Mouse (Mus musculus) neural tube, embryonic 11.5 days (tissue): ENCODE results near the gene Mapk10. TPM values are rescaled to one million over a fixed set of nuclear protein-coding genes. Genes with fewer than 3 reads are reported as not detected.

Experiments
- ATAC-seq: fragments of 200-750 bp; cut with Nextera tagmentation; 2 replicates; pipeline ENCODE4 v1.8.0; 2017; ENCODE audit warnings: moderate number of reproducible peaks, mild to moderate bottlenecking, moderate TSS enrichment, moderate library complexity; ENCODE audit not compliant: insufficient read depth, low FRiP score, low TSS enrichment
- DNase-seq: peaks from one replicate; pipeline ENCODE4 v3.0.0-alpha.2; 2015; ENCODE audit warnings: low spot score
- H3K27ac ChIP-seq: fragments of 300-500 bp; sonication (generic); 2 replicates; pipeline ENCODE4 v1.5.1; 2014; ENCODE audit warnings: low read depth, mild to moderate bottlenecking, low read length
- H3K27me3 ChIP-seq: fragments of 300-500 bp; sonication (generic); 2 replicates; pipeline ENCODE4 v1.6.1; 2014; ENCODE audit warnings: mild to moderate bottlenecking, low read length, mixed read lengths; ENCODE audit not compliant: control insufficient read depth, insufficient read depth
- H3K36me3 ChIP-seq: fragments of 300-500 bp; sonication (generic); 2 replicates; pipeline ENCODE4 v1.6.1; 2014; ENCODE audit warnings: mild to moderate bottlenecking, low read length, moderate library complexity, mixed read lengths; ENCODE audit not compliant: control insufficient read depth, insufficient read depth
- H3K4me1 ChIP-seq: fragments of 300-500 bp; sonication (generic); 2 replicates; pipeline ENCODE4 v1.6.1; 2014; ENCODE audit warnings: low read length, mixed read lengths; ENCODE audit not compliant: control insufficient read depth, insufficient read depth
- H3K4me2 ChIP-seq: fragments of 300-500 bp; sonication (generic); 2 replicates; pipeline ENCODE4 v1.6.1; 2014; ENCODE audit warnings: low read depth, mild to moderate bottlenecking, moderate library complexity
- H3K4me3 ChIP-seq: fragments of 300-500 bp; sonication (generic); 2 replicates; pipeline ENCODE4 v1.5.1; 2014; ENCODE audit warnings: low read depth, low read length
- H3K9ac ChIP-seq: fragments of 300-500 bp; sonication (generic); 2 replicates; pipeline ENCODE4 v1.6.1; 2014; ENCODE audit warnings: mild to moderate bottlenecking, low read length
- H3K9me3 ChIP-seq: fragments of 300-500 bp; sonication (generic); 2 replicates; pipeline ENCODE4 v1.6.1; 2016; ENCODE audit warnings: low read length; ENCODE audit not compliant: control insufficient read depth
- WGBS: fragments of 180-500 bp; shearing (Covaris S2); extraction: QIAGEN DNeasy Blood & Tissue Kit; methylation state at CpG from one replicate; pipeline ENCODE4 v1.1.7; 2014; 5-methylcytosine and 5-hydroxymethylcytosine counted together
- polyA plus RNA-seq: library from polyadenylated mRNA; unstranded; fragments of >200 nt; fragmentation: Nextera tagmentation; extraction: Ambion mirVana; gene quantifications from 2 replicates; pipeline ENCODE4 v1.2.1, GENCODE M21; 2014

Mapk10 gene
- polyA plus RNA-seq, 1 experiment from 2014 or later = 46.3 TPM

- WGBS = 76% methylated on average over 5 of the region's 5 CpGs
Observed at GRCm38 (mm10) chr5:103020127-103020526, 191.0 kb downstream of the Mapk10 start.

GRCm38 (mm10) chr5:103017637-103018036 is 193.5 kb downstream of the Mapk10 start:
- Histone ChIP-seq H3K9me3 (no peaks in the 10 kb centered on the region), H3K27ac (no peak overlapping the region), H3K27me3 (no peaks in the 10 kb centered on the region), H3K36me3 (no peaks in the 10 kb centered on the region), H3K4me3 (no peak overlapping the region), H3K4me2 (no peak overlapping the region), H3K9ac (no peak overlapping the region), H3K4me1 (no peaks in the 10 kb centered on the region)
- DNase-seq (no peak), ATAC-seq (no peak)
- WGBS = 78% methylated on average over 7 of the region's 7 CpGs

More at GRCm38 (mm10) chr5:103020127-103020526, 191.0 kb downstream of the Mapk10 start:
- Histone ChIP-seq H3K4me2 (no peak overlapping the region), H3K4me1 (no peaks in the 10 kb centered on the region), H3K27ac (no peak overlapping the region), H3K27me3 (no peaks in the 10 kb centered on the region), H3K9me3 (no peaks in the 10 kb centered on the region), H3K9ac (no peak overlapping the region), H3K36me3 (no peaks in the 10 kb centered on the region), H3K4me3 (no peak overlapping the region)
- DNase-seq (no peak), ATAC-seq (no peak)

DNA sequence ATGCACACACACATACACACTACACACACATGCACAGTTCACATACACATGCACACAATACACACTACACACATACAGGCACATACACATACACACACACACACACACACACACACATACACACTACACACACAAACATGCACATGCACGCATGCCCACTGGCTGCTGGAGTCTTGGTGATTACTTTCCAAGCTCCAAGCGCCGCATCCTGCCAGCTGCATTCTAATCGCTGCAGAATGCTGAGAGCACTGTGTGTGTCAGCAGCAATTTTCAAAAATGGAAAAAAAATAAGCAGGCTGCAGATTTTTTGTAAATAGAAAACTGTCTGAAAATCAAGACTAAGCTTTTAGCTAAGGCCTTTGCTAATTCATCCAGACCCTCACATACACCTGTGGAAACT is 196.8 kb downstream of the Mapk10 start:
- Histone ChIP-seq H3K4me3 (no peak overlapping the region), H3K4me2 (no peak overlapping the region), H3K27ac (no peak overlapping the region), H3K27me3 (no peaks in the 10 kb centered on the region), H3K9ac (no peak overlapping the region), H3K4me1 (no peaks in the 10 kb centered on the region), H3K36me3 (no peaks in the 10 kb centered on the region), H3K9me3 (no peaks in the 10 kb centered on the region)
- DNase-seq (no peak), ATAC-seq (no peak)
- 95% methylated on average over 4 of the region's 4 CpGs for WGBS

DNA sequence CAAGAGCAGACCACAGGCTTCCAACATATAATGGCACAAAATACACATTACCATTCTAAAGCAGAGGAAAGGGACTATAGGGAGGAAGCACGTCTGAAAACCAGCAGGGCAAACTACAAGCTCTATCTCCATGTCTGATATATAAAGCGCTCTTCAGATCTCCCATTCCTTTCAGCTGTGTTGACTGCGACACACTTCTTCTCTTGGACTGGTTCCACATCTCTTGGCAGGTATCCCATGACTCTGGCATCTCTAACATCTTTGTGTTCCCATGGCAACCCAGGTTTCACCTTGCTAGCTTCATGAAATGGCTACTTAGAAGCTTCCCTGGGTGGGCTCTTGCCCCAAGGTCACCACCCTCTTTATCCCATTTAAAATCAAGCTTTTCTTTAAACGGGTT is 202.2 kb downstream of the Mapk10 start:
- ATAC-seq = no peak
- WGBS = 93% methylated on average over 4 of the region's 4 CpGs
- no peak overlapping the region for H3K9ac ChIP-seq
- H3K27ac ChIP-seq = no peak overlapping the region
- no peaks in the 10 kb centered on the region for H3K9me3 ChIP-seq
- no peak overlapping the region for H3K4me3 ChIP-seq
- no peak overlapping the region for H3K4me2 ChIP-seq
- no peak for DNase-seq
- H3K27me3 ChIP-seq = no peaks in the 10 kb centered on the region
- H3K36me3 ChIP-seq = no peaks in the 10 kb centered on the region
- H3K4me1 ChIP-seq = no peaks in the 10 kb centered on the region

DNA sequence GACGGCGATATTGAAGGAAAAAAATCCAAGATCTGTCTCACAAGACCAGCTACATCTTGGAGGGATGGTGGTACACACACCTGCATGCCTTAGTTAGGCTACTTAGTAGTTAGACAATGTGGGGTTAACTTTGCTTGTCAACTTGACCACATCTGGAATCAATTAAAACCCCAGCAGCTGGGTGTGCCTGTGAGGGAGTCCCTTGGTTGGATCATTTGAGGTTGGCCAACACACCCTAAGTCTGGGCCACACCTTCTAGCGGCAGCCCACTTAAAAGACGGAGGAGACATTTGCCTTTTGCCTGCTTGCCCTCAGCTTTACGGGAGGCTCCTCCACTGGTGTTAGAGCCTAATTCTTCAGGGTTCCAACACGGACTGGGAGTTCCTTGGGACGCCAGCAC is 209.0 kb downstream of the Mapk10 start:
- ATAC-seq (no peak), DNase-seq (no peak)
- Histone ChIP-seq H3K36me3 (no peaks in the 10 kb centered on the region), H3K27me3 (no peaks in the 10 kb centered on the region), H3K9ac (no peak overlapping the region), H3K4me2 (no peak overlapping the region), H3K27ac (no peak overlapping the region), H3K4me3 (no peak overlapping the region), H3K9me3 (no peaks in the 10 kb centered on the region), H3K4me1 (0 out of 2 replicates have a peak, but pooled peaks cover 5% of the 10 kb centered on the region)
- WGBS = 48% methylated on average over 7 of the region's 7 CpGs

- H3K9me3 ChIP-seq = no peaks in the 10 kb centered on the region
- no peak for DNase-seq
- H3K4me3 ChIP-seq = no peak overlapping the region
- H3K4me2 ChIP-seq = no peak overlapping the region
- 88% methylated on average over 6 of the region's 6 CpGs for WGBS
- H3K9ac ChIP-seq = no peak overlapping the region
- no peak overlapping the region for H3K27ac ChIP-seq
- no peak for ATAC-seq
- 0 out of 2 replicates have a peak, but pooled peaks cover 5% of the 10 kb centered on the region for H3K4me1 ChIP-seq
- H3K36me3 ChIP-seq = no peaks in the 10 kb centered on the region
- H3K27me3 ChIP-seq = no peaks in the 10 kb centered on the region
Observed at GRCm38 (mm10) chr5:103000572-103000971, 210.6 kb downstream of the Mapk10 start.

DNA sequence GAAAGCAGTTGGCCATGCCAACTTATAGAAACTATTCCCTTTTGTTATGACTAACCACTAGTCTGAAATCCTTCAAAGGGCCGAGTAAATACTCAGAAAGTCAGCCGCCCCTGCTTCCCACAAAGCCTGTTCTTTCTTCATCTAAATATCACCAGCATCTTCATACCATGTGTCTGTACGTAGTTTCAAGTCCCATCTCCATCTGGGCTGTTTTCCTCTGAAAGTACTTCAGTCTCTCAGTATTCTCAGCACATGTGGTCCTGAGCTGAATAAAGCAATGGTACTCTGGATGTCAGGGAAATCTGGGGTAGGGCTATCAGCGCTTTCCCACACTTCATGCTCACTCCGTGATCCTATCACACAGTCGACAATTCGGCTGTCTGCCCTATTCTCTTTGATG is 212.6 kb downstream of the Mapk10 start:
- Histone ChIP-seq H3K27me3 (no peaks in the 10 kb centered on the region), H3K4me2 (no peak overlapping the region), H3K9ac (no peak overlapping the region), H3K9me3 (no peaks in the 10 kb centered on the region), H3K4me1 (0 out of 2 replicates have a peak, but pooled peaks cover 5% of the 10 kb centered on the region), H3K36me3 (no peaks in the 10 kb centered on the region), H3K4me3 (no peak overlapping the region), H3K27ac (no peak overlapping the region)
- 92% methylated on average over 7 of the region's 7 CpGs for WGBS
- ATAC-seq (no peak), DNase-seq (no peak)

DNA sequence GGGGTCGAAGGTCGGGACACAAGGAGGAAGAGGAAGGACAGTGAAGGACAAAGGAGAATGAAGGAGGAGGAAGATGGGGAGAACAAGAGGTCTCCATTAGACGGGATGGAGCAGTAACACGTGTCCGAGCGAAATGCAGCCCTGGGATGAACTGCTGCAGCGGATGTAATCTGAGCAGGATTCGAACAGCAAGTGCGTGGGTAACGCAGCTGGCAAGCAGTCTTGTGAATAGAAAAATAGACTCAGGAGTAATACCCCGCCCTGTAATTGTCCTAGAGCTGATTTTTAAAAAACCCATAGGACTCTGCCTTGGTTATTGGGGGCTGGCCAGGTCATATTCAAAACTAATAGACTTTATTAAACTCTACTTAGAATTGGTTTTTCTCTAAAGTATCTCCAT is 213.2 kb downstream of the Mapk10 start:
- Histone ChIP-seq H3K36me3 (no peaks in the 10 kb centered on the region), H3K4me1 (0 out of 2 replicates have a peak, but pooled peaks cover 5% of the 10 kb centered on the region), H3K4me2 (no peak overlapping the region), H3K27me3 (no peaks in the 10 kb centered on the region), H3K9me3 (no peaks in the 10 kb centered on the region), H3K27ac (no peak overlapping the region), H3K9ac (no peak overlapping the region), H3K4me3 (no peak overlapping the region)
- no peak for DNase-seq
- no peak for ATAC-seq
- 90% methylated on average over 11 of the region's 11 CpGs for WGBS

DNA sequence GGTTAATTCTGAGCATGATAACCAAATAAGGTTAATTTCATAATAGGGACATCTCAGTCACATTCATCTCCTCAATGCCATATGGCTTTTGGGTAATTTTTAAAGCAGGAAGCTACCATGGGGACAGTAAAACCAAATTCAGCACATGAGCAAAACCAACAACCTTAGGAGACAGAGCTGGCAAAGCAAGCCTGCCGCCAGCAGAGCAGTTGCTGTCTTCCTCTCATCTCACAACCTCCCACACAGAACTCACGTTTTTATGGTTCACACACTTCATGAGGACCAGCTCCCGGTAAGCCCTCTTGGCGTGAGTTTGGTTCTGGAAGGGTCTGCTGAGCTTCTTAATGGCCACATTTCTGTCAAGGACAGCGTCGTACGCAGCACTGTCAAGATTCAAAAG is 214.8 kb downstream of the Mapk10 start:
- ATAC-seq (no peak), DNase-seq (no peak)
- no peaks in the 10 kb centered on the region for H3K4me1 ChIP-seq
- H3K9ac ChIP-seq = no peak overlapping the region
- H3K27ac ChIP-seq = no peak overlapping the region
- no peaks in the 10 kb centered on the region for H3K9me3 ChIP-seq
- 90% methylated on average over 7 of the region's 7 CpGs for WGBS
- H3K4me2 ChIP-seq = no peak overlapping the region
- no peaks in the 10 kb centered on the region for H3K27me3 ChIP-seq
- no peaks in the 10 kb centered on the region for H3K36me3 ChIP-seq
- no peak overlapping the region for H3K4me3 ChIP-seq
